ENCODE assay signal across 14 mouse cellular contexts in the genomic region with DNA sequence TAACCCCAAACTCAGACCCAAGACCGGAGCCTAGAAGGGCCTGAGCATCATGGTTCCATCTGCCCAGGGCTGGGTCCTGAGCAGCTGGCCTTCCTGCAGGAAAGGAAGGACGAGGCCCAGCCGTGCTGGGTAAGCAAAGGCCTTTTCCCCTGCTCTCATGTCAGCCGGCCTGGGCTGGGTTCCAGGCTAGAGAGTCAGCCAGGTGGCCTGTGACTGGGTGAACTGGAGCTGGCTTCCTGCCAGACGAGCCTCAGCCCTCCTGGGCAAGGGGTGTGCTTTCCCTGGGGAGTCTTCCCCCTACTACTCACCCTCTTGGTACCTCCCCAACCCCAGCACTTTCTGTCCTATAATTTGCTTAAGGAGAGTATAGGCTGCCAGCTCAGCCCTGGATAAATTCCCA. TPM values are rescaled to one million over a fixed set of nuclear protein-coding genes. Genes with fewer than 3 reads are reported as not detected.
DNase-seq lines count a peak whose midpoint lies in the region; ATAC-seq and TF ChIP-seq lines count a peak whose summit lies in the region.
"Had no signal": no experiment of that assay in that cellular context is flagged by ENCODE, and none has a peak within 500 bp of the region (broad histone marks: within the 10 kb centered on the region; RNA-seq: fewer than 3 reads in every experiment).

No protein-coding gene starts in this region.

- WGBS in kidney, embryonic 14.5 days, result 78% methylated on average over 5 of the region's 5 CpGs
- WGBS in forebrain, embryonic 12.5 days, result 75% methylated on average over 5 of the region's 5 CpGs

- H3K27ac ChIP-seq in kidney, embryonic 14.5 days (ENCODE audit: low read depth, low read length), result no peak overlapping the region
- H3K27ac ChIP-seq in forebrain, embryonic 12.5 days, result no peak overlapping the region
- H3K27ac ChIP-seq: hindbrain, postnatal 0 days; liver, embryonic 14.5 days had no signal

- no peak overlapping the region for H3K9ac ChIP-seq in kidney, embryonic 14.5 days (ENCODE audit: low read depth, low read length)
- H3K9ac ChIP-seq in forebrain, embryonic 12.5 days, result no peak overlapping the region
- H3K9ac ChIP-seq: liver, embryonic 14.5 days had no signal

- no peak for ATAC-seq in kidney, embryonic 14.5 days (ENCODE audit: low FRiP score, low TSS enrichment)
- ATAC-seq in G1E (ENCODE audit: extremely low read depth, insufficient number of reproducible peaks, low FRiP score, poor library complexity, severe bottlenecking), result no peak
- no peak for ATAC-seq in forebrain, embryonic 12.5 days (ENCODE audit: low FRiP score)
- ATAC-seq: CD4-positive, CD25-positive, alpha-beta regulatory T cell, adult 4 months; hindbrain, postnatal 0 days had no signal

- H3K4me1 ChIP-seq in kidney, embryonic 14.5 days (ENCODE audit: control insufficient read depth, insufficient read depth, low read length), result peaks cover 6% of the 10 kb centered on the region; the same call in 1 of the 2 replicates
- peaks cover 40% of the 10 kb centered on the region for H3K4me1 ChIP-seq in G1E (ENCODE audit: insufficient read depth, low read depth, low read length)
- peaks cover 12% of the 10 kb centered on the region for H3K4me1 ChIP-seq in forebrain, embryonic 12.5 days

- H3K36me3 ChIP-seq in kidney, embryonic 14.5 days (ENCODE audit: control insufficient read depth, insufficient read depth, low read length), result peaks cover 47% of the 10 kb centered on the region
- H3K36me3 ChIP-seq in G1E (replicated peaks), result peaks cover 76% of the 10 kb centered on the region
- peaks cover 52% of the 10 kb centered on the region for H3K36me3 ChIP-seq in forebrain, embryonic 12.5 days (replicated peaks)

- intact Hi-C loops in gastrocnemius, postnatal 36 days (cut with DNase I), result no loop called here

- H3K4me3 ChIP-seq in kidney, embryonic 14.5 days (ENCODE audit: low read length), result no peak overlapping the region
- H3K4me3 ChIP-seq in G1E (ENCODE audit: low read depth, low read length), result no peak overlapping the region; the same call in 1 of the 2 replicates
- H3K4me3 ChIP-seq in forebrain, embryonic 12.5 days (replicated peaks), result no peak overlapping the region

- no peaks in the 10 kb centered on the region for H3K9me3 ChIP-seq in kidney, embryonic 14.5 days (ENCODE audit: control insufficient read depth, low read length)
- H3K9me3 ChIP-seq in G1E (replicated peaks), result no peaks in the 10 kb centered on the region
- H3K9me3 ChIP-seq in forebrain, embryonic 12.5 days, result no peaks in the 10 kb centered on the region

- H3K4me2 ChIP-seq in kidney, embryonic 14.5 days (replicated peaks; ENCODE audit: low read depth, low read length), result no peak overlapping the region
- H3K4me2 ChIP-seq in forebrain, embryonic 12.5 days, result no peak overlapping the region

- no peak for TF ChIP-seq CTCF in G1E (IDR thresholded peaks at IDR 0.05; ENCODE audit: low read depth, low read length)

- H3K27me3 ChIP-seq in kidney, embryonic 14.5 days (ENCODE audit: control insufficient read depth, insufficient read depth, low read length), result no peaks in the 10 kb centered on the region
- H3K27me3 ChIP-seq in G1E (ENCODE audit: insufficient read depth, low read length), result no peaks in the 10 kb centered on the region
- no peaks in the 10 kb centered on the region for H3K27me3 ChIP-seq in forebrain, embryonic 12.5 days

- DNase-seq in gastrocnemius, adult 18-20 months (ENCODE audit: low spot score), result peak; percentile 53
- DNase-seq in gastrocnemius, postnatal 36 days, result no peak
- DNase-seq in kidney, postnatal 10 days, result peak; percentile 73
- peak; percentile 21 for DNase-seq in G1E (ENCODE audit: low spot score)
- DNase-seq in cerebellum, postnatal 25 days, result peak; percentile 56 to 79
- no peak for DNase-seq in thymus, postnatal 36 days

RNA-seq across cellular contexts. Expression of gene Dpm2, which starts 2.5 kb away (rescaled TPM):
- total RNA-seq in gastrocnemius, adult 18-20 months (2021), result 10 to 100 TPM; 11.7 to 12.6 TPM
- total RNA-seq in gastrocnemius, postnatal 36 days (2021), result 10 to 100 TPM; 10.3 to 11.0 TPM
- polyA plus RNA-seq in kidney, embryonic 14.5 days (2014; fragmentation: Nextera tagmentation; extraction: Ambion mirVana), result 105 and 126 TPM in 2 replicates
- 74.6 and 85.4 TPM in 2 replicates for total RNA-seq in G1E (2014; fragmentation: Nextera tagmentation)
- 59.3 and 64.4 TPM in 2 replicates for total RNA-seq in G1E (2017)
- polyA plus RNA-seq in G1E (2012), result 8.2 and 9.4 TPM in 2 replicates
- 106 and 110 TPM in 2 replicates for polyA plus RNA-seq in forebrain, embryonic 12.5 days (2016; fragmentation: Nextera tagmentation; extraction: Ambion mirVana)

RNA-seq across cellular contexts. Expression of gene Pip5kl1, which starts 6.4 kb away (rescaled TPM):
- total RNA-seq in gastrocnemius, adult 18-20 months (2021), result not detected
- total RNA-seq in gastrocnemius, postnatal 36 days (2021), result not detected
- polyA plus RNA-seq in kidney, embryonic 14.5 days (2014; fragmentation: Nextera tagmentation; extraction: Ambion mirVana), result 1.8 and 2.3 TPM in 2 replicates
- total RNA-seq in G1E (2014; fragmentation: Nextera tagmentation), result 1.0 TPM in 1 of 2 replicates, not detected in the other
- total RNA-seq in G1E (2017), result 0.71 and 1.0 TPM in 2 replicates
- polyA plus RNA-seq in G1E (2012), result 0.11 and 0.13 TPM in 2 replicates
- polyA plus RNA-seq in forebrain, embryonic 12.5 days (2016; fragmentation: Nextera tagmentation; extraction: Ambion mirVana), result 2.6 and 3.1 TPM in 2 replicates
- total RNA-seq: monocyte, adult 5-6 weeks had no signal
- polyA plus RNA-seq: CD4-positive, CD25-positive, alpha-beta regulatory T cell, adult 4 months had no signal

RNA-seq across cellular contexts. Expression of gene 9430097D07Rik, which starts 7.3 kb away (rescaled TPM):
- not detected for total RNA-seq in gastrocnemius, adult 18-20 months (2021)
- total RNA-seq in gastrocnemius, postnatal 36 days (2021), result not detected
- polyA plus RNA-seq in kidney, embryonic 14.5 days (2014; fragmentation: Nextera tagmentation; extraction: Ambion mirVana), result 0.14 TPM in 1 of 2 replicates, not detected in the other
- not detected in 2 replicates for total RNA-seq in G1E (2014; fragmentation: Nextera tagmentation)
- total RNA-seq in G1E (2017), result 0.11 TPM in 1 of 2 replicates, not detected in the other
- polyA plus RNA-seq in G1E (2012), result not detected in 2 replicates
- 0.19 TPM in 1 of 2 replicates, not detected in the other for polyA plus RNA-seq in forebrain, embryonic 12.5 days (2016; fragmentation: Nextera tagmentation; extraction: Ambion mirVana)
- total RNA-seq: monocyte, adult 5-6 weeks had no signal
- polyA plus RNA-seq: CD4-positive, CD25-positive, alpha-beta regulatory T cell, adult 4 months; gonadal fat pad, adult 2 months; urinary bladder, adult 2 months had no signal

RNA-seq across cellular contexts. Expression of gene St6galnac4, which starts 18.7 kb away (rescaled TPM):
- 10 to 100 TPM; 13.5 to 19.8 TPM for total RNA-seq in gastrocnemius, adult 18-20 months (2021)
- total RNA-seq in gastrocnemius, postnatal 36 days (2021), result 10 to 100 TPM; 14.1 to 21.7 TPM
- 15.6 and 20.0 TPM in 2 replicates for polyA plus RNA-seq in kidney, embryonic 14.5 days (2014; fragmentation: Nextera tagmentation; extraction: Ambion mirVana)
- total RNA-seq in G1E (2014; fragmentation: Nextera tagmentation) (15.4 and 25.2 TPM in 2 replicates), G1E (2017) (6.7 and 8.1 TPM in 2 replicates)
- 20.8 and 24.4 TPM in 2 replicates for polyA plus RNA-seq in G1E (2012)
- polyA plus RNA-seq in forebrain, embryonic 12.5 days (2016; fragmentation: Nextera tagmentation; extraction: Ambion mirVana), result 15.1 and 17.0 TPM in 2 replicates

RNA-seq across cellular contexts. Expression of gene St6galnac6, which starts 31.4 kb away (rescaled TPM):
- total RNA-seq in gastrocnemius, adult 18-20 months (2021), result 10 to 100 TPM; 47.0 to 52.2 TPM
- 10 to 100 TPM; 34.9 to 46.5 TPM for total RNA-seq in gastrocnemius, postnatal 36 days (2021)
- polyA plus RNA-seq in kidney, embryonic 14.5 days (2014; fragmentation: Nextera tagmentation; extraction: Ambion mirVana), result 7.0 and 8.7 TPM in 2 replicates
- total RNA-seq in G1E (2014; fragmentation: Nextera tagmentation), result 18.3 and 20.2 TPM in 2 replicates
- 16.8 and 19.8 TPM in 2 replicates for total RNA-seq in G1E (2017)
- polyA plus RNA-seq in G1E (2012), result 36.6 and 39.2 TPM in 2 replicates
- polyA plus RNA-seq in forebrain, embryonic 12.5 days (2016; fragmentation: Nextera tagmentation; extraction: Ambion mirVana), result 11.6 and 11.7 TPM in 2 replicates

Comparison
In these comparisons a context has a peak if more than half of its experiments do, and no peak if none do; other contexts are left out.
1. DNase-seq: peak in gastrocnemius, adult 18-20 months (single experiment), kidney, postnatal 10 days (single experiment), G1E (single experiment) and cerebellum, postnatal 25 days (2 of 2); none in gastrocnemius, postnatal 36 days (0 of 2) and thymus, postnatal 36 days (0 of 2).
2. RNA of gene Dpm2, which starts 2.5 kb away (total RNA-seq): 59.3 to 85.4 TPM in G1E; 11.7 to 12.6 TPM in gastrocnemius, adult 18-20 months and 10.3 to 11.0 TPM in gastrocnemius, postnatal 36 days; every median in the first group is over 4 times any median in the second.